Mouse (Mus musculus) ES-E14 (cell line): Measurements from ENCODE around the gene Ppp2r5b. TPM values are rescaled to one million over a fixed set of nuclear protein-coding genes. Genes with fewer than 3 reads are reported as not detected.

Source experiments
- DNase-seq: peaks from one replicate; pipeline ENCODE4 v3.0.0-alpha.2; 2013; ENCODE audit warnings: low read depth, low spot score
- H3K27ac ChIP-seq: 2 replicates; pipeline ENCODE4 v1.5.1; 2012; ENCODE audit warnings: low read depth, mild to moderate bottlenecking, low read length, moderate library complexity, mixed read lengths; ENCODE audit not compliant: poor library complexity, insufficient read depth, severe bottlenecking
- H3K36me3 ChIP-seq: 2 replicates; pipeline ENCODE4 v1.6.1; 2012; ENCODE audit warnings: mild to moderate bottlenecking, low read length, moderate library complexity, mixed read lengths; ENCODE audit not compliant: control insufficient read depth, poor library complexity, insufficient read depth, severe bottlenecking
- H3K4me1 ChIP-seq, 2 experiments: fragments of 150-350 bp in 1 of 2; sonication (generic) in 1 of 2; 2 replicates each; pipeline ENCODE4 v1.6.1; 2012; ENCODE audit warnings: low read length in 2 of 2, mild to moderate bottlenecking in 1 of 2, mixed read lengths in 1 of 2; ENCODE audit not compliant: control insufficient read depth in 2 of 2, insufficient read depth in 2 of 2, poor library complexity in 1 of 2
- H3K4me3 ChIP-seq, 2 experiments: fragments of 150-350 bp in 1 of 2; sonication (generic) in 1 of 2; 2 replicates each; pipeline ENCODE4 v1.5.1; 2012; ENCODE audit warnings: low read length in 2 of 2, low read depth in 1 of 2, mild to moderate bottlenecking in 1 of 2, mixed read lengths in 1 of 2; ENCODE audit not compliant: insufficient read depth in 1 of 2, poor library complexity in 1 of 2, severe bottlenecking in 1 of 2
- H3K9ac ChIP-seq: 2 replicates; pipeline ENCODE4 v1.6.1; 2012; ENCODE audit warnings: low read depth, mild to moderate bottlenecking, low read length, mixed read lengths; ENCODE audit not compliant: poor library complexity, insufficient read depth, severe bottlenecking
- H3K9me3 ChIP-seq: fragments of 150-350 bp; sonication (generic); 2 replicates; pipeline ENCODE4 v1.6.1; 2012; ENCODE audit warnings: low read depth, mild to moderate bottlenecking, low read length; ENCODE audit not compliant: control insufficient read depth, insufficient read depth
- CHD2 ChIP-seq: IDR thresholded peaks from 2 replicates; pipeline ENCODE4 v1.6.1; 2014; ENCODE audit warnings: mild to moderate bottlenecking, low read depth, low read length, inconsistent platforms
- HCFC1 ChIP-seq: IDR thresholded peaks from 2 replicates; pipeline ENCODE4 v1.6.1; 2012; ENCODE audit warnings: low read length, inconsistent platforms, borderline replicate concordance; ENCODE audit not compliant: insufficient read depth
- MAFK ChIP-seq: IDR thresholded peaks from 2 replicates; pipeline ENCODE4 v1.6.1; 2014; ENCODE audit warnings: mild to moderate bottlenecking, low read depth, low read length, inconsistent platforms; ENCODE audit not compliant: insufficient read depth
- ZC3H11A ChIP-seq: IDR thresholded peaks from 2 replicates; pipeline ENCODE4 v1.6.1; 2012; ENCODE audit warnings: low read depth, mild to moderate bottlenecking, inconsistent platforms, low read length, borderline replicate concordance
- ZNF384 ChIP-seq: IDR thresholded peaks from 2 replicates; pipeline ENCODE4 v1.6.1; 2012; ENCODE audit warnings: low read depth, low read length, inconsistent platforms
- in situ Hi-C, 2 experiments: fragments of 600-800 bp; cut with MboI; formaldehyde crosslinking; loops; one replicate each; pipeline ENCODE4 v1.15.1; 2025; ENCODE audit warnings: low sequenced_read_pairs in 2 of 2, inconsistent platforms in 1 of 2; ENCODE audit not compliant: unreplicated experiment in 2 of 2
- total RNA-seq: library from RNA; depleted of rRNA; stranded (reverse); fragments of 300-350 nt; gene quantifications from 2 replicates; pipeline ENCODE4 v1.2.3, GENCODE M21; 2012

The Ppp2r5b gene
- total RNA-seq, 1 experiment, result 22.8 TPM

- H3K36me3 ChIP-seq, result peaks cover 18% of the 10 kb centered on the region
- peak; percentile 89 for DNase-seq
- TF ChIP-seq ZC3H11A, result no peak
- TF ChIP-seq MAFK, result no peak
- no peak; the same call in 1 of the 2 replicates for TF ChIP-seq CHD2
- TF ChIP-seq ZNF384, result no peak
- TF ChIP-seq HCFC1, result no peak
- H3K27ac ChIP-seq, result peak overlapping the region; percentile 63
- peak overlapping the region; percentile 79 to 89 for H3K4me3 ChIP-seq
- peak overlapping the region; percentile 86 for H3K9ac ChIP-seq
- in situ Hi-C loops, result no loop called here
- H3K9me3 ChIP-seq, result no peaks in the 10 kb centered on the region
- peaks cover 8 to 10% of the 10 kb centered on the region in 2 experiments for H3K4me1 ChIP-seq
These were observed 42.2 kb upstream of the Ppp2r5b start for GRCm38 (mm10) chr19:6277661-6278438.

- no peaks in the 10 kb centered on the region for H3K9me3 ChIP-seq
- peak within 1 kb of the TSS; percentile 89 for H3K9ac ChIP-seq
- peaks cover 12 to 17% of the 10 kb centered on the region in 2 experiments for H3K4me1 ChIP-seq
- peak within 1 kb of the TSS; percentile 63 for H3K27ac ChIP-seq
- in situ Hi-C loops, result no loop called here
- peak within 1 kb of the TSS; percentile 79 to 89 for H3K4me3 ChIP-seq
- DNase-seq, result peak; percentile 98
- H3K36me3 ChIP-seq, result peaks cover 13% of the 10 kb centered on the region
- TF ChIP-seq MAFK, result no peak
- TF ChIP-seq HCFC1, result peak; percentile 20; the same call in 1 of the 2 replicates
- no peak for TF ChIP-seq ZNF384
- TF ChIP-seq CHD2, result peak; percentile 97
These were observed 41.1 kb upstream of the Ppp2r5b start, which contains the start of gene Ehd1 for GRCm38 (mm10) chr19:6276426-6277421. TSS of gene Ehd1 (plus strand) at chr19:6276725.

- DNase-seq, result no peak
- Histone ChIP-seq H3K36me3 (peaks cover 4% of the 10 kb centered on the region; the same call in 1 of the 2 replicates), H3K4me3 (peak overlapping the region; percentile 71 to 78), H3K9ac (peak overlapping the region; percentile 89), H3K9me3 (no peaks in the 10 kb centered on the region), H3K4me1 (peaks cover 17 to 18% of the 10 kb centered on the region in 2 experiments), H3K27ac (peak overlapping the region; percentile 51; the same call in 1 of the 2 replicates)
- in situ Hi-C loops, result no loop called here
- TF ChIP-seq ZNF384, result no peak
- TF ChIP-seq MAFK, result no peak
These were observed 40.2 kb upstream of the Ppp2r5b start for GRCm38 (mm10) chr19:6275740-6276389.

- no peak for TF ChIP-seq MAFK
- no peak for TF ChIP-seq ZC3H11A
- no peak for TF ChIP-seq HCFC1
- no peak for TF ChIP-seq ZNF384
- TF ChIP-seq CHD2, result no peak
- Histone ChIP-seq H3K4me3 (no peak overlapping the region), H3K9me3 (no peaks in the 10 kb centered on the region), H3K36me3 (no peaks in the 10 kb centered on the region), H3K4me1 (peaks cover 24 to 25% of the 10 kb centered on the region in 2 experiments), H3K9ac (no peak overlapping the region), H3K27ac (no peak overlapping the region)
- in situ Hi-C loops, result no loop called here
- no peak for DNase-seq
These were observed 38.4 kb upstream of the Ppp2r5b start for GRCm38 (mm10) chr19:6273998-6274608.
